10 mouse cellular contexts compared by ENCODE assay signal in the genomic region with DNA sequence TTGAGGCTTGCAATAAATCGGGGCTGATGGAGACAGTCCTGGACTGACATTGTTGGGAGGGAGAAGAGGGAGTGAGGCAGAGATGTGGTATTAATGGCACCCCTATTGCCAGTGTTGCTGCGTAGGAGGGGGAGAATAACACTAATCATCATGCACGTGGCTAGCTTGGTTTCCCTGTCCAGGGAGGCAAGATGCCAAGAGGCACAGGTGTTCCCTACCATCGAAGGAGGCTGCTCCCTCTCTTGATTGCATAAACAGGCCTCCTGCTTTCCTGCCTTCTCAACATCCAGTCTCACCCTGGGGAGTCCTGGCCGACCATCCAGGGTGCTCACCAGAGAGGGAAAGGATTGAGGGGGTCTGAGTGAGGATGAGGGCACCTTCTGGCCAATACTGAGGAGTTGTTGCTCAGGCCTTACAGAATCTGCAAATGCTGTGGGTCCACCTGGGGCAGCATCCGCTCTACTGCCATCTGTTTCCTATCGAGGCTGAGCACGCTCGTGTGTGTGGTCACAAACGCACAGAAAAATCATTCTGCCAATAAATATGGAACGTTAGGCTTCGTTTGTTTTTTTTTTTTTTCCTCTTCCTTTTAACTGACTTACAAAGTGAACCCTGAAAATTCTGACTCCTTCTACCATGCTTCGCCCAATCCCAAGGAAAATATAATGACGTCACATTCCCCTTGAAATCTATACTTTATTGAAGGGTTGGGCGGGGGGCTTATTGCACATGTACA.
A peak's percentile ranks its signal among the peaks of the same experiment; 100 is the strongest.
DNase-seq lines count a peak whose midpoint lies in the region; ATAC-seq and TF ChIP-seq lines count a peak whose summit lies in the region.
"Had no signal": no experiment of that assay in that cellular context is flagged by ENCODE, and none has a peak within 500 bp of the region (broad histone marks: within the 10 kb centered on the region; RNA-seq: fewer than 3 reads in every experiment).

No protein-coding gene starts in this region.

- H3K36me3 ChIP-seq in kidney, embryonic 16.5 days (ENCODE audit: insufficient read depth, low read length) = no peaks in the 10 kb centered on the region
- no peaks in the 10 kb centered on the region for H3K36me3 ChIP-seq in limb, embryonic 14.5 days (ENCODE audit: control insufficient read depth, insufficient read depth, low read length)
- H3K36me3 ChIP-seq: G1E had no signal

- no peaks in the 10 kb centered on the region for H3K9me3 ChIP-seq in kidney, embryonic 16.5 days (ENCODE audit: low read length)
- H3K9me3 ChIP-seq in limb, embryonic 14.5 days (ENCODE audit: control insufficient read depth, low read length) = no peaks in the 10 kb centered on the region

- H3K4me3 ChIP-seq in kidney, embryonic 16.5 days (ENCODE audit: low read length) = no peak overlapping the region
- H3K4me3 ChIP-seq in limb, embryonic 14.5 days (replicated peaks; ENCODE audit: low read length) = no peak overlapping the region

- no peak for TF ChIP-seq POLR2A in limb, embryonic 14.5 days (IDR thresholded peaks at IDR 0.05; ENCODE audit: borderline replicate concordance, extremely low read depth, insufficient read depth, insufficient read length)

- H3K4me1 ChIP-seq in kidney, embryonic 16.5 days (ENCODE audit: insufficient read depth, low read length) = peaks cover 6% of the 10 kb centered on the region; the same call in 1 of the 2 replicates
- H3K4me1 ChIP-seq in limb, embryonic 14.5 days (ENCODE audit: control insufficient read depth, insufficient read depth, low read length) = peaks cover 21% of the 10 kb centered on the region

- ATAC-seq in kidney, embryonic 16.5 days (ENCODE audit: low FRiP score, low TSS enrichment) = peak; percentile 74; the same call in 1 of the 2 replicates
- ATAC-seq in hematopoietic stem cell, adult 5-6 weeks (replicated peaks in 1 of 2; ENCODE audit: insufficient read depth in 1 of 2, low FRiP score in 2 of 2, low TSS enrichment in 1 of 2, low read depth in 1 of 2, poor library complexity in 2 of 2, severe bottlenecking in 2 of 2) = peak; percentile 99
- ATAC-seq in limb, embryonic 14.5 days (ENCODE audit: low FRiP score, low read depth) = peak; percentile 61

- no peak overlapping the region for H3K27ac ChIP-seq in kidney, embryonic 16.5 days (ENCODE audit: low read length)
- H3K27ac ChIP-seq in limb, embryonic 14.5 days (replicated peaks; ENCODE audit: low read depth, low read length) = no peak overlapping the region

- 55% methylated on average over 15 of the region's 15 CpGs for WGBS in kidney, embryonic 16.5 days
- WGBS in limb, embryonic 14.5 days = 20% methylated on average over 15 of the region's 15 CpGs

- no peak overlapping the region for H3K9ac ChIP-seq in kidney, embryonic 16.5 days (replicated peaks; ENCODE audit: low read length)
- no peak overlapping the region for H3K9ac ChIP-seq in limb, embryonic 14.5 days (ENCODE audit: low read depth, low read length, severe bottlenecking)
- H3K9ac ChIP-seq: lung, embryonic 14.5 days had no signal

- no peaks in the 10 kb centered on the region for H3K27me3 ChIP-seq in kidney, embryonic 16.5 days (ENCODE audit: insufficient read depth, low read length)
- no peaks in the 10 kb centered on the region for H3K27me3 ChIP-seq in limb, embryonic 14.5 days (ENCODE audit: control insufficient read depth, insufficient read depth, low read length)

- H3K4me2 ChIP-seq in kidney, embryonic 16.5 days (replicated peaks; ENCODE audit: low read depth, low read length) = no peak overlapping the region
- H3K4me2 ChIP-seq in limb, embryonic 14.5 days (replicated peaks; ENCODE audit: low read depth, low read length, severe bottlenecking) = peak overlapping the region; percentile 13; the same call in 1 of the 2 replicates

- no peak for DNase-seq in kidney, adult 8-10 months
- peak; percentile 81 to 86 for DNase-seq in cerebellum, postnatal 36 days
- DNase-seq in limb, embryonic 14.5 days (ENCODE audit: low spot score) = peak; percentile 44
- no peak for DNase-seq in urinary bladder, postnatal 10 days (ENCODE audit: low spot score)
- no peak for DNase-seq in kidney, adult 18-20 months
- no peak for DNase-seq in adrenal gland, postnatal 25 days

Comparison
In these comparisons a context has a peak if more than half of its experiments do, and no peak if none do; other contexts are left out.
1. DNase-seq: peak in cerebellum, postnatal 36 days (2 of 2) and limb, embryonic 14.5 days (single experiment); none in kidney, adult 8-10 months (0 of 2), urinary bladder, postnatal 10 days (single experiment), kidney, adult 18-20 months (single experiment) and adrenal gland, postnatal 25 days (single experiment).
2. Peak in every context shown above with its lines, with median percentiles within 50 percentile points of each other: ATAC-seq.